ENCODE assay signal across 10 mouse cellular contexts in genomic region chr9:57419521-57420267, GRCm38 (mm10). TPM values are rescaled to one million over a fixed set of nuclear protein-coding genes. Genes with fewer than 3 reads are reported as not detected.
DNase-seq lines count a peak whose midpoint lies in the region; ATAC-seq and TF ChIP-seq lines count a peak whose summit lies in the region.
"Had no signal": no experiment of that assay in that cellular context is flagged by ENCODE, and none has a peak within 500 bp of the region (broad histone marks: within the 10 kb centered on the region; RNA-seq: fewer than 3 reads in every experiment).

No protein-coding gene starts in this region.

- peak; percentile 56 for DNase-seq in layer of hippocampus, adult 9-11 months
- no peak for DNase-seq in layer of hippocampus, postnatal 36 days
- DNase-seq in limb, embryonic 11.5 days (ENCODE audit: low spot score) = no peak
- no peak for DNase-seq in frontal cortex, adult 2 months (ENCODE audit: extremely low spot score in 1 of 2, low spot score in 1 of 2)
- DNase-seq in adrenal gland, adult (ENCODE audit: inconsistent age in 2 of 2, low spot score in 1 of 2) = no peak

- no peak for TF ChIP-seq CTCF in cortical plate, adult 2 months (IDR thresholded peaks at IDR 0.05; ENCODE audit: extremely low read depth, insufficient read depth, low read length)

- 0 out of 2 replicates have a peak overlapping the region, but pooled peaks have one; percentile 31 for H3K27ac ChIP-seq in forebrain, embryonic 15.5 days (replicated peaks)
- H3K27ac ChIP-seq in forebrain, embryonic 12.5 days = no peak overlapping the region
- H3K27ac ChIP-seq in cortical plate, adult 2 months (ENCODE audit: insufficient read depth, low read length) = peak overlapping the region; percentile 17; the same call in 1 of the 2 replicates
- peak overlapping the region; percentile 84 for H3K27ac ChIP-seq in limb, embryonic 11.5 days (replicated peaks; ENCODE audit: low read depth, low read length)

- 88% methylated on average over 16 of the region's 16 CpGs for WGBS in forebrain, embryonic 15.5 days
- 88% methylated on average over 16 of the region's 16 CpGs for WGBS in forebrain, embryonic 12.5 days
- 77% methylated on average over 16 of the region's 16 CpGs for WGBS in limb, embryonic 11.5 days

- H3K27me3 ChIP-seq in forebrain, embryonic 15.5 days = no peaks in the 10 kb centered on the region
- H3K27me3 ChIP-seq in forebrain, embryonic 12.5 days = no peaks in the 10 kb centered on the region
- no peaks in the 10 kb centered on the region for H3K27me3 ChIP-seq in limb, embryonic 11.5 days (ENCODE audit: control insufficient read depth, insufficient read depth, low read length)
- H3K27me3 ChIP-seq: Patski had no signal

- H3K4me1 ChIP-seq in forebrain, embryonic 15.5 days = peaks cover 11% of the 10 kb centered on the region; the same call in 1 of the 2 replicates
- H3K4me1 ChIP-seq in forebrain, embryonic 12.5 days = no peaks in the 10 kb centered on the region
- H3K4me1 ChIP-seq in cortical plate, adult 2 months (ENCODE audit: control insufficient read depth, insufficient read depth, low read length) = peaks cover 6% of the 10 kb centered on the region; the same call in 1 of the 2 replicates
- peaks cover 12% of the 10 kb centered on the region; the same call in 1 of the 2 replicates for H3K4me1 ChIP-seq in limb, embryonic 11.5 days (ENCODE audit: control insufficient read depth, insufficient read depth, low read length)

- no peak for ATAC-seq in forebrain, embryonic 15.5 days (replicated peaks)
- ATAC-seq in forebrain, embryonic 12.5 days (ENCODE audit: low FRiP score) = no peak
- ATAC-seq in limb, embryonic 11.5 days (ENCODE audit: insufficient number of reproducible peaks, low FRiP score, low TSS enrichment, low read depth) = no peak

- TF ChIP-seq POLR2A in cortical plate, adult 2 months (IDR thresholded peaks at IDR 0.05; ENCODE audit: extremely low read depth, insufficient read depth, low read length) = no peak

- no peak overlapping the region for H3K9ac ChIP-seq in forebrain, embryonic 15.5 days (replicated peaks)
- no peak overlapping the region for H3K9ac ChIP-seq in forebrain, embryonic 12.5 days
- H3K9ac ChIP-seq in limb, embryonic 11.5 days (ENCODE audit: low read length) = no peak overlapping the region

- H3K4me2 ChIP-seq in forebrain, embryonic 15.5 days (replicated peaks) = no peak overlapping the region
- no peak overlapping the region for H3K4me2 ChIP-seq in forebrain, embryonic 12.5 days
- H3K4me2 ChIP-seq in limb, embryonic 11.5 days (ENCODE audit: low read depth, severe bottlenecking) = no peak overlapping the region

- H3K36me3 ChIP-seq in forebrain, embryonic 15.5 days = no peaks in the 10 kb centered on the region
- H3K36me3 ChIP-seq in forebrain, embryonic 12.5 days (replicated peaks) = no peaks in the 10 kb centered on the region
- no peaks in the 10 kb centered on the region for H3K36me3 ChIP-seq in limb, embryonic 11.5 days (ENCODE audit: control insufficient read depth, insufficient read depth, low read length)

- H3K4me3 ChIP-seq in forebrain, embryonic 15.5 days = no peak overlapping the region
- H3K4me3 ChIP-seq in forebrain, embryonic 12.5 days (replicated peaks) = no peak overlapping the region
- no peak overlapping the region for H3K4me3 ChIP-seq in cortical plate, adult 2 months (ENCODE audit: insufficient read depth, low read length)
- H3K4me3 ChIP-seq in limb, embryonic 11.5 days (ENCODE audit: low read depth, low read length) = no peak overlapping the region
- H3K4me3 ChIP-seq: erythroblast, embryonic 14.5 days had no signal

- H3K9me3 ChIP-seq in forebrain, embryonic 15.5 days = no peaks in the 10 kb centered on the region
- H3K9me3 ChIP-seq in forebrain, embryonic 12.5 days = no peaks in the 10 kb centered on the region
- H3K9me3 ChIP-seq in limb, embryonic 11.5 days (ENCODE audit: control insufficient read depth, low read length) = no peaks in the 10 kb centered on the region

RNA-seq across cellular contexts. Expression of gene Ppcdc, which starts 20.2 kb away (rescaled TPM):
- polyA plus RNA-seq in forebrain, embryonic 15.5 days (2015; fragmentation: Nextera tagmentation; extraction: Ambion mirVana) = 21.3 and 29.5 TPM in 2 replicates
- 24.4 and 24.7 TPM in 2 replicates for polyA plus RNA-seq in forebrain, embryonic 12.5 days (2016; fragmentation: Nextera tagmentation; extraction: Ambion mirVana)
- total RNA-seq in layer of hippocampus, postnatal 36 days (2021) = 10 to 100 TPM; 14.9 to 17.7 TPM
- polyA plus RNA-seq in cortical plate, adult 2 months (2012; rRNA removed) = 22.2 and 22.9 TPM in 2 replicates
- polyA plus RNA-seq in limb, embryonic 11.5 days (2014; fragmentation: Nextera tagmentation; extraction: Ambion mirVana) = 26.5 and 32.2 TPM in 2 replicates
- 23.3 and 24.5 TPM in 2 replicates for polyA plus RNA-seq in frontal cortex, adult 2 months (2012; rRNA removed)

RNA-seq across cellular contexts. Expression of gene Scamp5, which starts 48.2 kb away (rescaled TPM):
- 102 and 106 TPM in 2 replicates for polyA plus RNA-seq in forebrain, embryonic 15.5 days (2015; fragmentation: Nextera tagmentation; extraction: Ambion mirVana)
- 41.5 and 41.9 TPM in 2 replicates for polyA plus RNA-seq in forebrain, embryonic 12.5 days (2016; fragmentation: Nextera tagmentation; extraction: Ambion mirVana)
- 100 to 1,000 TPM; 370 to 381 TPM for total RNA-seq in layer of hippocampus, postnatal 36 days (2021)
- 376 and 379 TPM in 2 replicates for polyA plus RNA-seq in cortical plate, adult 2 months (2012; rRNA removed)
- polyA plus RNA-seq in limb, embryonic 11.5 days (2014; fragmentation: Nextera tagmentation; extraction: Ambion mirVana) = 3.1 and 4.1 TPM in 2 replicates
- polyA plus RNA-seq in frontal cortex, adult 2 months (2012; rRNA removed) = 343 and 371 TPM in 2 replicates
